Mouse (Mus musculus) pancreas, adult 10 weeks (tissue): ENCODE measurements around the gene Olfr472. TPM values are rescaled to one million over a fixed set of nuclear protein-coding genes. Genes with fewer than 3 reads are reported as not detected.

ENCODE experiments used
- polyA plus RNA-seq: library from polyadenylated mRNA; stranded (reverse); fragments of 350-450 nt; fragmentation: Illumina TruSeq; extraction: RNeasy Lipid Tissue Mini Kit (QIAGEN cat#74804); gene quantifications from one replicate; pipeline ENCODE4 v1.2.3, GENCODE M21; 2015; ENCODE audit warnings: low read depth, low replicate concordance; ENCODE audit not compliant: insufficient read depth

Olfr472 gene
- not detected for polyA plus RNA-seq

GRCm38 (mm10) chr7:107897602-107898001, at the start of gene Olfr472:
Olfr472 (plus strand) TSS chr7:107897902.

GRCm38 (mm10) chr7:107930146-107930545, 32.4 kb downstream of the Olfr472 start, which contains the start of gene Olfr473:
Olfr473 (plus strand) TSS chr7:107930446.

GRCm38 (mm10) chr7:107954343-107954742, 56.6 kb downstream of the Olfr472 start, which contains the start of gene Olfr474:
Olfr474 (plus strand) TSS chr7:107954643.

Other genes with a start within 250 kb of the Olfr472 start
- gene Cyb5r2, start 139.9 kb upstream of the Olfr472 start, polyA plus RNA-seq = not detected
- not detected for gene Ovch2, start 96.7 kb upstream of the Olfr472 start, polyA plus RNA-seq
- not detected for gene Olfr467, start 85.6 kb upstream of the Olfr472 start, polyA plus RNA-seq
- not detected for gene Olfr469, start 72.4 kb upstream of the Olfr472 start, polyA plus RNA-seq
- not detected for gene Olfr470, start 50.4 kb upstream of the Olfr472 start, polyA plus RNA-seq
- not detected for gene Olfr473, start 32.5 kb downstream of the Olfr472 start, polyA plus RNA-seq
- gene Olfr474, start 56.7 kb downstream of the Olfr472 start, polyA plus RNA-seq = not detected
- gene Olfr476, start 66.9 kb downstream of the Olfr472 start, polyA plus RNA-seq = not detected
- gene Olfr477, start 88.8 kb downstream of the Olfr472 start, polyA plus RNA-seq = not detected
- not detected for gene Olfr478, start 136.1 kb downstream of the Olfr472 start, polyA plus RNA-seq
- not detected for gene Olfr479, start 152.8 kb downstream of the Olfr472 start, polyA plus RNA-seq
- gene Olfr480, start 169.4 kb downstream of the Olfr472 start, polyA plus RNA-seq = not detected
- not detected for gene Olfr481, start 182.0 kb downstream of the Olfr472 start, polyA plus RNA-seq
- gene Olfr482, start 199.7 kb downstream of the Olfr472 start, polyA plus RNA-seq = not detected
- gene Olfr483, start 202.9 kb downstream of the Olfr472 start, polyA plus RNA-seq = not detected
- gene Olfr484, start 229.5 kb downstream of the Olfr472 start, polyA plus RNA-seq = not detected